Mouse (Mus musculus): ENCODE measurements around the gene Wdfy1.

- no peak for TF ChIP-seq POLR2A (IDR thresholded peaks at IDR 0.05; ENCODE audit: borderline replicate concordance, control insufficient read depth, low read depth, low read length)
- no peak for TF ChIP-seq CTCF (IDR thresholded peaks at IDR 0.05; ENCODE audit: control insufficient read depth, insufficient read depth, low read length)
Observed at GRCm38 (mm10) chr1:79797084-79797483, 21.1 kb upstream of the Wdfy1 start.

Measured in bone marrow, adult 2 months (tissue).